Mouse (Mus musculus): ENCODE data around the gene Dcbld1. TPM values are rescaled to one million over a fixed set of nuclear protein-coding genes. Genes with fewer than 3 reads are reported as not detected.
"Not testable (repeated sequence)": the region's sequence is repeated elsewhere in the genome, so short reads cannot be mapped to it uniquely, and the experiment has no call there.

Gene Dcbld1
- polyA plus RNA-seq, 1 experiment: 16.9 TPM

DNA sequence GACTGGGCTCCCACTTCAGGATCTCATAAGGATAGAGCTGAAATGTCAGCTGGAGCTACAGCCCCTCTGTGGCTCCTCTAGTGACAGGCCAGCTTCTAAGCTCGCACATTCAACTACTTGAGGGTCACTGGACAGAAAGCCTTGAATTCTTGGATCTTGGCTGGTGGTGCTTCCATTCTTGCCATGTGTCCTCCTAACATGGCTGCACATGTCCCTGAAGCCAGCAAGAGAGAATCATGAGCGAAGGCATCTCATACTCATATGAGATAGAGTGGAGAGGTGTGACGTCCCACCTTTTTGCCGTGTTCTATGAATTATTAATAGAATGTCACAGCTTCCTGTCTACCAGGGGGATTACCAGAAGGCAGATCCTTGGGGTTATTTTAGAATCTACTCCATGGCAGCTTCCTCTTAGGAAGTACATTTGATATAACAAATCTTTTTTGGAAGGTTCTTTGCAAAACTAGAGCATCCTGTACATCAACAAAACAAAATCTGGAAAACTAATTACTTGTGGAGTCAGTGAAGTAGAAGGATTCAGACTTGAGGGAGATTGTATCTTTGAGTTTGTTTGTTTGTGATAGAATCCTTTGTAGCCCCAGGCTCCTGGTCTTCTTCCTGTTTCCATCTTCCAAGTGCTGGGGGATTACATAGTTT, 60.6 kb downstream of the Dcbld1 start:
- no peak for DNase-seq (ENCODE audit: low read depth, low spot score)
- WGBS: 84% methylated on average over 4 of the region's 4 CpGs

DNA sequence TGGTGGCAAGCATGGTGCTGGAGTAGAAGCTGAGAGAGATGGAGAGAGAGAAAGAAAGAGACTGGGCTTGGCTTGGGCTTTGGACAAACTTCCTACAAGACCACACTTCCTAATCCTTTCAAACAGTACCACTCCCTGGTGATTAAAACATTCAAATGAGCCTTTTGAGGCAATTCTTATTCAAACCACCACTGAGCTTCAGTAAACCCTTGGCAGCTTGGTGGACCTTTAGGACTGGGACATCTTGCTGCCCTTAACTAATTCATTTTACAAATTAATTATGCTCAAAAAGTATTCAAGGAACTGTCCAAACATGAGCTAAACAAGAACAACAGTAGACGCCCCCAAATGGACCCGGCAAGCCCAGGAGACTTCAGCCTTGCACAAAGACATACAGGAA, 62.5 kb downstream of the Dcbld1 start:
- WGBS: 96% methylated on average over 2 of the region's 2 CpGs
- DNase-seq (ENCODE audit: low read depth, low spot score): no peak

DNA sequence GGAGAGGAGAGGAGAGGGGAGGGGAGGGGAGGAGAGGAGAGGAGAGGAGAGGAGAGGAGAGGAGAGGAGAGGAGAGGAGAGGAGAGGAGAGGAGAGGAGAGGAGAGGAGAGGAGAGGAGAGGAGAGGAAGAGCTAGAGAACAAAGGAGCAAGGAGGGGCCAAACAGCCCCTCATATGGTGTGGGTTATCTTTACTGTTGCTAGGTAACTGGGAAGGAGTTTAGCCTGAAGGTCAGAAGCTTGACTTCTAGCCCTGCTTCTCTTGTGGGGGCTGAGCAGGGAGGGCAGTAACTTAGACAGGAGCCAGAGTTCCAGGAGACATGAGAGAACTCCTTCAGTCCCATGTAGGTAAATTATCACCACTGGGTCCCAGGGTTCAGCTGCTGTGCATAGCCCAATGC, 65.1 kb downstream of the Dcbld1 start:
- DNase-seq (ENCODE audit: low read depth, low spot score): not testable (repeated sequence)

DNA sequence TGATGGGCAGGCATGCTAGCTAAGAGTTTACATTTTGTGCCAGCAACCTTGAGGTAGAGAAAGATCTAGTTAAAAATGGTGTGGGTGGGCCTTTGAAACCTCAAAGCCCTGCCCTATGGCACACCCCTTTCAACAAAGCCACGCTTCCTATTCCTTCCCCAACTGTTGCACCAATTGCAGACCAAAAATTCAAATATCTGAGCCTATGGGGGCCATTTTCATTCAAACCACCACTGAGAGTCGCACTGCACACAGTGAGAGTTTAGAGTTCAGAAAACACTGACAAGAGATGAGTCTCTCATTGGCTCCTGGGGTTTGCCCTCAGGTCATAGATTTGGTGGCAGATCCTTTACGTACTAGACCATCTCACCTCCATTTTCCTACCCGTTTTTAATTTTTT, 68.3 kb downstream of the Dcbld1 start:
- 98% methylated on average over 4 of the region's 4 CpGs for WGBS
- no peak for DNase-seq (ENCODE audit: low read depth, low spot score)

DNA sequence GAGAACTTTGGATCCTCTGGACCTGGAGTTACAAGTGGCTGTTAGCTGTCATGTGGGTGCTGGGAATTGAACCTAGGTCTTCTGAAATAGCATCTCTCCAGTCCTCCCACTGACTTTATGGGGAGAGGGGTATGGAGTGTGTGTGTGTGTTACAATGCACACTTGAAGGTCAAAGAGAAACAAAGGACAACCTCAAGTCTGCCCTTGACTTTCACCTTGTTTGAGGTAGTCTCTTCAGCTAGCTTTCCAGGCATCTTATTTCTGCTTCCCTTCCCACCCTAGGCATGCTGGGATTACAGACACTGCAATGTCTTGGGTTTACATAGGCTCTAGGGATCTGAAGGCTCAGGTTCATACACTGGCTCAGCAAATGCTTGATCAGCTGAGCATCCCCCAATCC, 68.9 kb downstream of the Dcbld1 start:
- no peak for DNase-seq (ENCODE audit: low read depth, low spot score)

DNA sequence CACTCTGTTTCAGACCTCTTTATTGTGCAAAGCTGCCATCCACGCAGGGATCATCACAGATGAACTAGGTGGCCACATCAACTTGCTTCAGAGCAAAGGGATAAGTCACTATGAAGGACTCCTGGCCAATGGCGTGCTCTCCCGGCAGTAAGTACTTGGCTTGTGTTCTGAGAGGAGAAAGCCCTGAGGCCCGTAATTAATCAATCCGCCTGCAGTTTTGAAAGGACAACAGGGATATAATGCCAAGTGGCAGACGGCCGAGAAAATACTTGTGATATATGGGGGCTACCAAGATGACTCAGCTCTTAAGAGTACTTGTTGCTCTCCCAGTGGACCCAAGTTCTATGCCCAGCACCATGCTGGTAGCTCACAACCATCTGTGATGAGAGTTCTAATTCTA, 71.2 kb downstream of the Dcbld1 start:
- no peak for DNase-seq (ENCODE audit: low read depth, low spot score)
- WGBS: 90% methylated on average over 7 of the region's 7 CpGs

DNA sequence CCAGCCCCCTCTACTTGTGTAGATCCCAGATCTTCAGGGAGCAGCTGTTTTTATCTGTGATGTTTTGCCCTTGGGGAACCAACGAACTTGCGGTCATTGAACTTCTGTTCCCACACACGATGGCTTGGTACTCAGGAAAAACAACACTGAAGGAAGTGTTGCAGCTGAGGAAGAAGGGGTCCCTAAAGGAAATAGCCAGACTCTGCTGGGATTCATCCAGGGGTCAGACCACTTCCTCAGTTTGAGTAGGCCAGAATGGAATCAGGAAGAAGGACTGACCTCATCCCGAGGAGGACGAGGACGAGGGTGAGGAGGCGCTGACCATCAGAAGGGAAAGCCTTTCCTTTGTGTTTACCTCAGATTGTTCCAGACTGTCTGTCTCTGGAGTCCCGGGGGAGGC, 75.8 kb downstream of the Dcbld1 start:
- no peak for DNase-seq (ENCODE audit: low read depth, low spot score)
- WGBS: 70% methylated on average over 8 of the region's 8 CpGs

DNA sequence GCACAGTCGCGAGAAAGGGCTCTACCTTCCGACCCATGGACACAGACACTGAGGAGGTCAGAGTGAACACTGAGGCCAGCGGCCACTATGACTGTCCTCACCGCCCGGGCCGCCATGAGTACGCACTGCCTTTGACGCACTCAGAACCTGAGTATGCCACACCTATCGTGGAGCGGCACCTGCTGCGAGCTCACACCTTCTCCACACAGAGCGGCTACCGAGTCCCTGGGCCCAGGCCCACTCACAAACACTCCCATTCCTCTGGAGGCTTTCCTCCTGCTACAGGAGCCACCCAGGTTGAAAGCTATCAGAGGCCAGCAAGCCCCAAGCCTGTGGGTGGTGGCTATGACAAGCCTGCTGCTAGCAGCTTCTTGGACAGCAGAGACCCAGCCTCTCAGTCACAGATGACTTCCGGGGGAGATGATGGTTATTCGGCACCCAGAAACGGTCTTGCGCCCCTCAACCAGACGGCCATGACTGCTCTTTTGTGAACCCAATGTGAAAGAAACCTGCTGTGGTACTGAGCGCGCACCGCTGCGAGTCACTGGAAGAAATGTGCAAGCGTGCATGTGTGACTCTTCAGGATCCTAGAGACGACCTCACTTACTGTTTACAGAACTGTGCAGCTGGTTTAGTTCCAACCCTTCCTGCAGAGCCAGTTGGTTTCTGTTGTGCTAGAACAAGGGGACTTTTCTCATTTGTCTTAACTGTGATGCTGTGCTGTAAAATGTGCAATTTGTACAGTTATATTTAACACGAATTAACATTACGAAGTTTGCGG, 86.3 kb downstream of the Dcbld1 start:
- no peak for DNase-seq (ENCODE audit: low read depth, low spot score)
- 82% methylated on average over 28 of the region's 28 CpGs for WGBS

DNA sequence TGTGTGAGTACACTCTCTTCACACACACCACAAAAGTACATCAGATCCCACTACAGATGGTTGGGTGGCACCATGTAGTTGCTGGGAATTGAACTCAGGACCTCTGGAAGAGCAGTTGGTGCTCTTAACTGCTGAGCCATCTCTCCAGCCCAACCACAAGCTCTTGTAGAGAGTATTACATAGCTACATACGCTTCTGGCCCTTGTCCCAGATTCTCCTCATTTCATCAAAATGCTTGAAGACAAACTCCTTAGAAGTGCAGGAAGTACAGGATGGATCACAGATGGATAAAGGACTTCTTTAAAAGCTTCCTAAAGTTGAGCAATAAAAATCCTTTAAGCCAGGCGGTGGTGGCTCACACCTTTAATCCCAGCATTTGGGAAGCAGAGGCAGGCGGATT, 88.5 kb downstream of the Dcbld1 start:
- DNase-seq (ENCODE audit: low read depth, low spot score): no peak
- WGBS: 87% methylated on average over 3 of the region's 3 CpGs

DNA sequence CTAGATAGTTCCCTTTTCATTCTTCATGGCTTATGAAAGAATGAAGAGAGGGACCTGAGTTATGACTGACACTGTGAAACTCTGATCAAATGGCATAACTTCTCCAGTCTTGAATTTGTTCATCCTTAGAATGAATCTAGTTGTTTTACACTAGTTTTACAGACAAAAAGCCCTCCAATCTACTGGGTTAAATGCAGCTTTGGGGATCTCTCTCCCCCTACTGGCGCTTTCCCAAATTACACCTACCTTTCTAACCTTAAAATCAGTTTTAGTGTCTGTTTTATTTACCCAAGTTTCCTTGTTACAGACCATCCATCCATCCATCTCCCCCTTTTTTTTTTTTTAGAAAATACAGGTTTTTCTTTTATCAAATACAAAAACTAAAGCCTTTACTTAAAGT, 97.6 kb downstream of the Dcbld1 start:
- DNase-seq (ENCODE audit: low read depth, low spot score): peak; percentile 22
- WGBS: 3% methylated on average over 1 of the region's 1 CpGs

DNA sequence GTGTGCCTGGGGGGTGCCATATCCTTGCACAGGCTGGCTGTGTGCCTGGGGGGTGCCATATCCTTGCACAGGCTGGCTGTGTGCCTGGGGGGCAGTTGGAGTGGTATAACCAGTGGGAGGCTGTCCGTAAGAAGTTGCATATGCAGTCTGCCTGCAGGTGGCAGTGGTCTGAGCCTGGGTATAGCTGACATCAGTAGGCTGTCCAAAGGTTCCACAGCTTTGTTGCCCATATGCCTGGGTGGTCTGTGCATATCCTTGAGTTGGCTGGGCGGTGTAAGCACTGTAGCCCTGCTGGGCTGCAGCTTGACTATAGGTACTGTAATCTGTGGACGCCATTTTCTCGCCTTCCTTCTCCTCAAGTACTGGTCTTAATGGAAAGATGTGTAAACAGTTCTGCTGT, 109.9 kb downstream of the Dcbld1 start:
- WGBS: 94% methylated on average over 4 of the region's 4 CpGs
- not testable (repeated sequence) for DNase-seq (ENCODE audit: low read depth, low spot score)

DNA sequence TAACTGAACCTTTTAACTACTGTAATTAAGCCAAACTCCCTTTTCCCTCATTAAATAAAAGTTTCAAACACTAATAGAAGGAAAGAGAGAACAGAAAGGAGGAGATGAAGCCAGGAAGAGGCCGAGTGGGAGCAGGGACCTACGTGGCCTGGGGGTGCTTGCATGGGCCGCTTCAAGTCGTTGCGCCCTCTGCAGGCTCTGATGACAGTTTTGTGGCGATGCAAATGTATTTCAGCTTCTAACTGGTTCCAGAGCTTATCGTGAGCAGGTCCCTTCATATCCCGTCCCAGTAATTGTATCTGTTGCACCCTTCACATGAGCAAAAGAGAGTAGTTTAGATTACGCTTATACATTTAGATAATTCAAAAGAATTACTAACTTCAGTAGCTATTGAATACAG, 119.8 kb downstream of the Dcbld1 start:
- 93% methylated on average over 9 of the region's 9 CpGs for WGBS
- no peak for DNase-seq (ENCODE audit: low read depth, low spot score)

DNA sequence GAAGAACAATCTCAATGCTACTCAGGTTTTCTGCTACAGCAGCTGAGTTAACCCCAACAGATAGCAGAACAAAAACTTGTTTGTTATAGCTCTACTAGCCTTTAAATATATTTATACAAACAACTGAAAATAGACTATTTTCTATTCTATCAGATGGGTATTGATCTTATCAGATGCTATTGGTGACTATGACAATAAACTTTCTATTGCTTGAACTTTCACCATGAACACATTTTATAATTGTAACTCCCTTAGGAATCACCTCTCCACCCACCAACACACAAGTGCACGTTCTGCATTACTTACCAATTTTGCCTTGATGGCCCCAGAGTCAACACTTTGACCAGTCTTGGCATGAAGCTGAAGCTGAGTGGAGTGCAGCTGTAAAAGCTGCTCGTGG, 125.0 kb downstream of the Dcbld1 start, which contains the start of gene Gm26741:
Gm26741 (plus strand) TSS at position 301 of the 400 bp plus-strand sequence.
- no peak for DNase-seq (ENCODE audit: low read depth, low spot score)
- WGBS: 61% methylated on average over 2 of the region's 2 CpGs

DNA sequence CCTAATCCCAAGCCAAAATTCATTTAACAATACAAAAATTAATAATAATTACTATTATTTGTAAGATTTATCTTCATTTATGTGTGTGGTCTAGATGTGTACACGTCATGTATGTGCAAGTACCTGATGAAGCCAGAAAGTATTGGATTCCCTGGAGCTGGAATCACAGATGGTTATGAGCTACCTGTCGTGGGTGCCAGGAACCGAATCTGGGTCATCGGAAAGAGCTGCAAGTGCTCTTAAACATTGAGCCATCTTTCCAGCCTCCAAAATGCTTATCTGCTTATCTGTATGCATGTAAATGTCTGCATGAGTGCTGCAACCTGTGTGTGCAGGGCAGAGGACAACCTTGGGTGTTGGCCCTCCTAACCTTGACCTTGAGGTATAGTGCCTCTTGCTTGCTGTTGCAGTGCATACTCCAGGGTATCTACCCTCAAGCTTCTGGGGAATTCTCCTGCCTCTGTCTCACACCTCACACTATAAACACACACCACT, 126.9 kb downstream of the Dcbld1 start:
- 97% methylated on average over 4 of the region's 4 CpGs for WGBS
- no peak for DNase-seq (ENCODE audit: low read depth, low spot score)

DNA sequence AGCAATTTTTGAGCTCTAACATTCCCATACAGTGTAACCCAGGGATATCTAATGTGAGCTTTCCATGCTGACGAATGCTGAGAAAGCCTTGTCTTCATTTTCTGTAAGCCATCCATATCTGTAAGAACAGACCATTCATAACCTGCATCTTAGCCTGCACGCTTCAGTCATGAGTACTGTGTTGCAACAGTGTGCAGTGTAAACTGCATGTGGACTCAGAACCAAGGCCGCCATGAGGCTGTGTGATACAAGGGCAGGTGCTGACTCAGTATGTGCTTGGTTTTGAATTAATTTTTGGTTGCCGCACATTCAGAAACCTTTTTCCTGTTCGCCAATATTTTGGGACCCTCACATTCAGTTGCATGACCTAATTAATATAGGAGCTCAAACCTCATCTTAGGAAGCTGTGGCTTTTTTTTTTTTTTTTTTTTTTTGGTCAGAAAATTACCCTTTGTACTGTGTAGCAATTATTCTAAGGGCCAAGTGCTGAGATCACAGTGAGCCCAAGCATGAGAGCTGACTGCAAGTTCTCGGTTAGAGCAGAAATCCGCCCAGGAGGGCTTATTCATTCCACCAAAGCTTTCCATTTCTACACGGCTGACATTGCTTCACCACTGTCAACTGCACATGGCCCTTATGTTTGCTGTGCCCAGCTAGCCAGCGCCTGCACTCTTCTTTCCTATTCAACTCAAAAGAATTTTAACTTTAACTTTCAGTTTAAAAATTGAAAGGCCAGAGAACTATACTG, 127.6 kb downstream of the Dcbld1 start:
- 92% methylated on average over 9 of the region's 9 CpGs for WGBS
- DNase-seq (ENCODE audit: low read depth, low spot score): no peak

DNA sequence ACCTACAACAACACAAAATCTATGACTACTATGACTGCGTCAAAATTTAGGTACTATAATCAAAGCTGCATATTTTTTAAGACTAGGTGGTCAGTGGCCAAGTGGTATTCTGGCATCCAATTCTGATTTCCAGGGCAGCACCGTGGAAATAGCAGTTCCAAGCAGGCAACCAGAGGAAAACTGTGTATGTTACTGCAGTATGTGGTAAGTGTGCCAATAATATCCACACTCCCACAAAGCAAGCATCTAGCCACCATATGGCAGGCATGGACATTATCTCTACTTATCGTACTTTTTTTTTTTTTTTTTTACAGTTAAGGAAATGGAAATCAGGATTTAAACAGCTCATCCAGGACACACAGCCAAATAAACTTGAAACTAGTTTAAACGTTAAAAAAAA, 135.0 kb downstream of the Dcbld1 start:
- DNase-seq (ENCODE audit: low read depth, low spot score): no peak
- 54% methylated on average over 4 of the region's 4 CpGs for WGBS

Other genes starting within 250 kb of the Dcbld1 start
- gene Vgll2, start 211.1 kb upstream of the Dcbld1 start, polyA plus RNA-seq (2012; rRNA removed): not detected in 2 replicates
- 0.03 TPM in 1 of 2 replicates, not detected in the other for gene Ros1, start 38.4 kb upstream of the Dcbld1 start, polyA plus RNA-seq (2012; rRNA removed)
- not detected in 2 replicates for gene Gm26741, start 125.1 kb downstream of the Dcbld1 start, polyA plus RNA-seq (2012; rRNA removed)
- gene Gopc, start 148.5 kb downstream of the Dcbld1 start, polyA plus RNA-seq (2012; rRNA removed): 2.3 and 3.5 TPM in 2 replicates
- not detected in 2 replicates for gene Nepn, start 155.4 kb downstream of the Dcbld1 start, polyA plus RNA-seq (2012; rRNA removed)
- gene Nus1, start 183.9 kb downstream of the Dcbld1 start, polyA plus RNA-seq (2012; rRNA removed): 14.0 and 16.7 TPM in 2 replicates